Comparison of ENCODE assay signal across 14 mouse cellular contexts in genomic region chr4:119053241-119053640, GRCm38 (mm10).
"Had no signal": no experiment of that assay in that cellular context is flagged by ENCODE, and none has a peak within 500 bp of the region (broad histone marks: within the 10 kb centered on the region; RNA-seq: fewer than 3 reads in every experiment).

No protein-coding gene starts in this region.

- ATAC-seq: intestine, postnatal 0 days; lung, postnatal 0 days had no signal

- H3K9me3 ChIP-seq: limb, embryonic 13.5 days; neural tube, embryonic 12.5 days had no signal

- H3K36me3 ChIP-seq: limb, embryonic 13.5 days; neural tube, embryonic 12.5 days had no signal

- H3K9ac ChIP-seq: limb, embryonic 13.5 days; neural tube, embryonic 12.5 days had no signal

- H3K4me1 ChIP-seq: limb, embryonic 13.5 days; neural tube, embryonic 12.5 days had no signal

- H3K27me3 ChIP-seq: limb, embryonic 13.5 days; neural tube, embryonic 12.5 days had no signal

- H3K27ac ChIP-seq: layer of hippocampus, adult 2 months; limb, embryonic 13.5 days; neural tube, embryonic 12.5 days had no signal

- DNase-seq: kidney, adult 8-10 months; kidney, postnatal 10 days; kidney, postnatal 4 days; left cerebral cortex, postnatal 4 days; lung, adult 2 months; lung, postnatal 36 days; midbrain, embryonic 14.5 days; right cerebral cortex, postnatal 25 days; thymus, postnatal 4 days had no signal

- H3K4me3 ChIP-seq: layer of hippocampus, adult 2 months; limb, embryonic 13.5 days; neural tube, embryonic 12.5 days had no signal

- H3K4me2 ChIP-seq: limb, embryonic 13.5 days; neural tube, embryonic 12.5 days had no signal
